Mouse (Mus musculus) limb, embryonic 14.5 days (tissue): ENCODE measurements around the gene Slc25a34. TPM values are rescaled to one million over a fixed set of nuclear protein-coding genes. Genes with fewer than 3 reads are reported as not detected.

Experiments used
- ATAC-seq: fragments of 200-750 bp; cut with Nextera tagmentation; 2 replicates; pipeline ENCODE4 v1.8.0; 2017; ENCODE audit warnings: low read depth, moderate number of reproducible peaks, moderate TSS enrichment; ENCODE audit not compliant: low FRiP score
- DNase-seq: peaks from one replicate; pipeline ENCODE4 v3.0.0-alpha.2; 2015; ENCODE audit warnings: low spot score
- H3K27ac ChIP-seq: fragments of 300-500 bp; sonication (generic); replicated peaks from 2 replicates; pipeline ENCODE4 v1.5.1; 2014; ENCODE audit warnings: low read depth, mild to moderate bottlenecking, low read length, moderate library complexity, mixed read lengths
- H3K27me3 ChIP-seq: fragments of 300-500 bp; sonication (generic); 2 replicates; pipeline ENCODE4 v1.6.1; 2014; ENCODE audit warnings: low read length, mixed read lengths; ENCODE audit not compliant: control insufficient read depth, insufficient read depth
- H3K36me3 ChIP-seq: fragments of 300-500 bp; sonication (generic); 2 replicates; pipeline ENCODE4 v1.6.1; 2014; ENCODE audit warnings: mild to moderate bottlenecking, low read length, moderate library complexity, mixed read lengths; ENCODE audit not compliant: control insufficient read depth, insufficient read depth
- H3K4me1 ChIP-seq: fragments of 300-500 bp; sonication (generic); 2 replicates; pipeline ENCODE4 v1.6.1; 2014; ENCODE audit warnings: antibody characterized with exemption, low read length, mixed read lengths; ENCODE audit not compliant: control insufficient read depth, insufficient read depth
- H3K4me2 ChIP-seq: fragments of 300-500 bp; sonication (generic); replicated peaks from 2 replicates; pipeline ENCODE4 v1.6.1; 2014; ENCODE audit warnings: low read depth, mild to moderate bottlenecking, low read length, moderate library complexity; ENCODE audit not compliant: severe bottlenecking
- H3K4me3 ChIP-seq: fragments of 300-500 bp; sonication (generic); replicated peaks from 2 replicates; pipeline ENCODE4 v1.5.1; 2014; ENCODE audit warnings: low read length
- H3K9ac ChIP-seq: fragments of 300-500 bp; sonication (generic); 2 replicates; pipeline ENCODE4 v1.6.1; 2014; ENCODE audit warnings: mild to moderate bottlenecking, low read depth, low read length, moderate library complexity; ENCODE audit not compliant: severe bottlenecking
- H3K9me3 ChIP-seq: fragments of 300-500 bp; sonication (generic); 2 replicates; pipeline ENCODE4 v1.6.1; 2016; ENCODE audit warnings: low read length; ENCODE audit not compliant: control insufficient read depth
- POLR2A ChIP-seq: fragments of 200-500 bp; IDR thresholded peaks from 2 replicates; pipeline ENCODE4 v1.8.0; 2012; ENCODE audit warnings: inconsistent platforms, mild to moderate bottlenecking, moderate library complexity, borderline replicate concordance; ENCODE audit not compliant: insufficient read depth, insufficient read length; ENCODE audit errors: extremely low read depth
- WGBS: fragments of 180-500 bp; shearing (Covaris S2); extraction: QIAGEN DNeasy Blood & Tissue Kit; methylation state at CpG from one replicate; pipeline ENCODE4 v1.1.7; 2014; 5-methylcytosine and 5-hydroxymethylcytosine counted together
- polyA plus RNA-seq, 2 experiments: library from polyadenylated mRNA; depleted of rRNA in 1 of 2; stranded (reverse) in 1 of 2; unstranded in 1 of 2; fragments of >200 nt; fragmentation: Nextera tagmentation in 1 of 2; extraction: Ambion mirVana in 1 of 2; gene quantifications; 2 replicates each; pipeline versions ENCODE4 v1.2.1 to v1.2.3; 2012 to 2014

The Slc25a34 gene
- polyA plus RNA-seq, 2 experiments: 0.16 TPM; not detected in 1

DNA sequence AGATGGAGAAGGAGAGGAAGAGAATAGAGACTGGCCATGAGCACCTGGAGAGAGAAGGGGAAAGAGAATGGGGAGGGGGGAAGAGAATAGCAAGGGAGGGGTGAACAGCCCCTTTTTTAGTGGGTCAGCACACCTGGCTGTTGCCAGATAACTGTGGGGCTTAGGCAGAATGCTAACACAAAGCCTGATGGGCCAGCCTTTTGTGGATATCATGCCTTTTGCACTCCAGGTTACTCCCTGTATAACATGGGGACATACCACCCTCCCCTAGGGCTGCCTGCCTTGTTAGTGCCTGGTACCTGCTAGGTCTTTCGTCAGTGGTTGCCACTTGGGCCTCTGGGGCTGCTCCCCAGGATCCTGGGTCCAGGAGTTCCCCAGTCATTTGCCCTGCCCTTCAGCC is 52.8 kb downstream of the Slc25a34 start:
- Histone ChIP-seq H3K4me3 (no peak overlapping the region), H3K4me1 (peaks cover 10% of the 10 kb centered on the region), H3K27me3 (no peaks in the 10 kb centered on the region), H3K9ac (no peak overlapping the region), H3K9me3 (no peaks in the 10 kb centered on the region), H3K4me2 (no peak overlapping the region), H3K36me3 (no peaks in the 10 kb centered on the region), H3K27ac (no peak overlapping the region)
- 93% methylated on average over 1 of the region's 1 CpGs for WGBS
- ATAC-seq: no peak
- TF ChIP-seq POLR2A: no peak
- no peak for DNase-seq

DNA sequence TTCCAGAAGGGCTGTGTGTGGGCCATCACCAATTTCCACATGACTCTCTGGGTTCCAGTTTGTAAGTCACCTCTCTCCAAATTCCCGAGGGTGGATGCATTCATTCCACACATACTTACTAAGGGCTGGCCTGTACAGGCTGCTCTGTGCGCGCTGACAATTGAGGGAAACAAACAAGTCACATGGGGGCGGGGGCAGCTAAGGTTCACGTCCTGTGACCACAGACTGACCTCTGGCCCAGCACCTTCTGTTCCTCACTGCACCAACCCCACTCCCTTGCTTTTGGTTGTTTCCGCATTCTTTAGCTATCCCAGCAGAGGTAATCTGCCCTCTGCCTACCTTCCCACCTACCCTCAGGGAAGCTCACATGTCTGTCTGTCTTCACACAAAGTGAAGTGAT is 53.6 kb downstream of the Slc25a34 start:
- H3K4me3 ChIP-seq: no peak overlapping the region
- TF ChIP-seq POLR2A: no peak
- H3K4me2 ChIP-seq: no peak overlapping the region
- ATAC-seq (no peak), DNase-seq (no peak)
- H3K36me3 ChIP-seq: no peaks in the 10 kb centered on the region
- no peaks in the 10 kb centered on the region for H3K27me3 ChIP-seq
- H3K4me1 ChIP-seq: peaks cover 8% of the 10 kb centered on the region
- H3K9me3 ChIP-seq: no peaks in the 10 kb centered on the region
- no peak overlapping the region for H3K9ac ChIP-seq
- H3K27ac ChIP-seq: no peak overlapping the region
- WGBS: 73% methylated on average over 6 of the region's 6 CpGs

DNA sequence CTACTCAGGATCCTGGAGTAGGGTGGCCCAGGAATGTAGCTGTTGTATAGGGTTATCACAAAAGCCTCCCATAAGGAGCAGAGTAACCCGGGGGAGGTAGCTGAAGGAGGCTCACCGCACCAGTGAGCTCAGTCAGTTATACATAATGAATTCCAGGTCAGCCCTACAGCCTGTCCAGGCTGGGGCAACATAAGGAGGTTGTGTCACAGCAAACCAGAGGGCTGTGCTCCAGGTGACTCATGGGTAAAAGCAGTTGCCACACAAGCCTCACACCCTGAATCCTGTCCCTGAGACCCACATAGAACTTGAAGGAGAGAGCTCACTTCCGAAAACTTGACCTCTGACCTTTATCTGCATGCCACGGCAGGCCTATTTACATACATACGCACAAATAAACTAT is 54.7 kb downstream of the Slc25a34 start:
- ATAC-seq (no peak), DNase-seq (no peak)
- Histone ChIP-seq H3K36me3 (no peaks in the 10 kb centered on the region), H3K9me3 (no peaks in the 10 kb centered on the region), H3K4me2 (no peak overlapping the region), H3K27ac (no peak overlapping the region), H3K4me1 (peaks cover 6% of the 10 kb centered on the region; the same call in 1 of the 2 replicates), H3K4me3 (no peak overlapping the region), H3K9ac (no peak overlapping the region), H3K27me3 (no peaks in the 10 kb centered on the region)
- no peak for TF ChIP-seq POLR2A
- WGBS: 81% methylated on average over 5 of the region's 5 CpGs

Other genes with a start within 250 kb of the Slc25a34 start
- gene Clcnka, start 225.1 kb downstream of the Slc25a34 start, polyA plus RNA-seq (2012; rRNA removed): 0.75 and 1.3 TPM in 2 replicates
- 0.36 and 0.61 TPM in 2 replicates for gene Clcnka, start 225.1 kb downstream of the Slc25a34 start, polyA plus RNA-seq (2014; fragmentation: Nextera tagmentation; extraction: Ambion mirVana)
- gene Clcnkb, start 207.8 kb downstream of the Slc25a34 start, polyA plus RNA-seq (2012; rRNA removed): 0.21 TPM in 1 of 2 replicates, not detected in the other
- gene Clcnkb, start 207.8 kb downstream of the Slc25a34 start, polyA plus RNA-seq (2014; fragmentation: Nextera tagmentation; extraction: Ambion mirVana): 0.51 TPM in 1 of 2 replicates, not detected in the other
- 3.0 and 3.2 TPM in 2 replicates for gene Hspb7, start 203.0 kb downstream of the Slc25a34 start, polyA plus RNA-seq (2012; rRNA removed)
- 0.43 and 1.3 TPM in 2 replicates for gene Hspb7, start 203.0 kb downstream of the Slc25a34 start, polyA plus RNA-seq (2014; fragmentation: Nextera tagmentation; extraction: Ambion mirVana)
- gene Srarp, start 187.7 kb downstream of the Slc25a34 start, polyA plus RNA-seq (2012; rRNA removed): not detected in 2 replicates
- not detected in 2 replicates for gene Srarp, start 187.7 kb downstream of the Slc25a34 start, polyA plus RNA-seq (2014; fragmentation: Nextera tagmentation; extraction: Ambion mirVana)
- 48.5 and 55.0 TPM in 2 replicates for gene Zbtb17, start 179.2 kb downstream of the Slc25a34 start, polyA plus RNA-seq (2012; rRNA removed)
- 29.0 and 30.5 TPM in 2 replicates for gene Zbtb17, start 179.2 kb downstream of the Slc25a34 start, polyA plus RNA-seq (2014; fragmentation: Nextera tagmentation; extraction: Ambion mirVana)
- gene Spen, start 85.2 kb downstream of the Slc25a34 start, polyA plus RNA-seq (2012; rRNA removed): 15.9 and 16.2 TPM in 2 replicates
- 12.2 and 13.1 TPM in 2 replicates for gene Spen, start 85.2 kb downstream of the Slc25a34 start, polyA plus RNA-seq (2014; fragmentation: Nextera tagmentation; extraction: Ambion mirVana)
- gene Fblim1, start 17.7 kb downstream of the Slc25a34 start, polyA plus RNA-seq (2012; rRNA removed): 52.2 and 59.7 TPM in 2 replicates
- 33.7 and 43.2 TPM in 2 replicates for gene Fblim1, start 17.7 kb downstream of the Slc25a34 start, polyA plus RNA-seq (2014; fragmentation: Nextera tagmentation; extraction: Ambion mirVana)
- 0.49 and 0.54 TPM in 2 replicates for gene Tmem82, start 5.2 kb downstream of the Slc25a34 start, polyA plus RNA-seq (2012; rRNA removed)
- gene Tmem82, start 5.2 kb downstream of the Slc25a34 start, polyA plus RNA-seq (2014; fragmentation: Nextera tagmentation; extraction: Ambion mirVana): 0.21 TPM in 1 of 2 replicates, not detected in the other
- 51.8 and 67.8 TPM in 2 replicates for gene Plekhm2, start 41.1 kb upstream of the Slc25a34 start, polyA plus RNA-seq (2012; rRNA removed)
- 4.9 and 6.4 TPM in 2 replicates for gene Plekhm2, start 41.1 kb upstream of the Slc25a34 start, polyA plus RNA-seq (2014; fragmentation: Nextera tagmentation; extraction: Ambion mirVana)
- 9.0 and 11.5 TPM in 2 replicates for gene Rsc1a1, start 61.8 kb upstream of the Slc25a34 start, polyA plus RNA-seq (2012; rRNA removed)
- gene Rsc1a1, start 61.8 kb upstream of the Slc25a34 start, polyA plus RNA-seq (2014; fragmentation: Nextera tagmentation; extraction: Ambion mirVana): 1.5 and 1.7 TPM in 2 replicates
- gene Ddi2, start 99.6 kb upstream of the Slc25a34 start, polyA plus RNA-seq (2012; rRNA removed): 21.9 and 22.1 TPM in 2 replicates
- 18.5 and 20.0 TPM in 2 replicates for gene Ddi2, start 99.6 kb upstream of the Slc25a34 start, polyA plus RNA-seq (2014; fragmentation: Nextera tagmentation; extraction: Ambion mirVana)
- 0.21 TPM in 1 of 2 replicates, not detected in the other for gene Agmat, start 122.9 kb upstream of the Slc25a34 start, polyA plus RNA-seq (2012; rRNA removed)
- not detected in 2 replicates for gene Agmat, start 122.9 kb upstream of the Slc25a34 start, polyA plus RNA-seq (2014; fragmentation: Nextera tagmentation; extraction: Ambion mirVana)
- 11.9 and 12.4 TPM in 2 replicates for gene Dnajc16, start 167.1 kb upstream of the Slc25a34 start, polyA plus RNA-seq (2012; rRNA removed)
- gene Dnajc16, start 167.1 kb upstream of the Slc25a34 start, polyA plus RNA-seq (2014; fragmentation: Nextera tagmentation; extraction: Ambion mirVana): 2.8 and 3.2 TPM in 2 replicates
- 20.4 and 24.8 TPM in 2 replicates for gene Casp9, start 169.8 kb upstream of the Slc25a34 start, polyA plus RNA-seq (2012; rRNA removed)
- 11.2 and 13.8 TPM in 2 replicates for gene Casp9, start 169.8 kb upstream of the Slc25a34 start, polyA plus RNA-seq (2014; fragmentation: Nextera tagmentation; extraction: Ambion mirVana)
- gene Cela2a, start 202.3 kb upstream of the Slc25a34 start, polyA plus RNA-seq (2012; rRNA removed): 0.19 and 0.47 TPM in 2 replicates
- gene Cela2a, start 202.3 kb upstream of the Slc25a34 start, polyA plus RNA-seq (2014; fragmentation: Nextera tagmentation; extraction: Ambion mirVana): not detected in 2 replicates
- gene Ctrc, start 222.5 kb upstream of the Slc25a34 start, polyA plus RNA-seq (2012; rRNA removed): 0.08 TPM in 1 of 2 replicates, not detected in the other
- gene Ctrc, start 222.5 kb upstream of the Slc25a34 start, polyA plus RNA-seq (2014; fragmentation: Nextera tagmentation; extraction: Ambion mirVana): not detected in 2 replicates